Mouse (Mus musculus) activated CD4-positive, CD25-positive, alpha-beta regulatory T cell, adult 4 months (primary cell): ENCODE results near the gene Plod2. TPM values are rescaled to one million over a fixed set of nuclear protein-coding genes. Genes with fewer than 3 reads are reported as not detected.

ENCODE experiments used
- ATAC-seq: one replicate; pipeline ENCODE4 v1.8.0; 2017
- polyA plus RNA-seq, 2 experiments: library from polyadenylated mRNA; unstranded; fragments of 100-300 nt; shearing (Covaris generic); gene quantifications; one replicate each; pipeline ENCODE4 v1.2.1; 2017

Plod2 gene
- polyA plus RNA-seq, 2 experiments from 2014 or later = 2.5 to 2.8 TPM

GRCm38 (mm10) chr9:92601551-92601950, 59.5 kb downstream of the Plod2 start:
- no peak for ATAC-seq

GRCm38 (mm10) chr9:92603541-92603940, 61.5 kb downstream of the Plod2 start:
- no peak for ATAC-seq

- ATAC-seq = peak; percentile 46
Measured at GRCm38 (mm10) chr9:92610628-92611267, 68.7 kb downstream of the Plod2 start.

- ATAC-seq = no peak
Measured at GRCm38 (mm10) chr9:92612641-92613040, 70.6 kb downstream of the Plod2 start.

- no peak for ATAC-seq
Measured at GRCm38 (mm10) chr9:92613206-92613605, 71.2 kb downstream of the Plod2 start.

GRCm38 (mm10) chr9:92616418-92616817, 74.4 kb downstream of the Plod2 start:
- no peak for ATAC-seq

- ATAC-seq = no peak
Measured at GRCm38 (mm10) chr9:92617376-92617775, 75.4 kb downstream of the Plod2 start.

- ATAC-seq = no peak
Measured at GRCm38 (mm10) chr9:92620088-92620487, 78.1 kb downstream of the Plod2 start.

- ATAC-seq = no peak
Measured at GRCm38 (mm10) chr9:92621246-92621645, 79.2 kb downstream of the Plod2 start.

- no peak for ATAC-seq
Measured at GRCm38 (mm10) chr9:92621878-92622282, 79.9 kb downstream of the Plod2 start.

GRCm38 (mm10) chr9:92634792-92635191, 92.8 kb downstream of the Plod2 start:
- ATAC-seq = no peak

- ATAC-seq = no peak
Measured at GRCm38 (mm10) chr9:92639200-92639897, 97.3 kb downstream of the Plod2 start.

GRCm38 (mm10) chr9:92641717-92642116, 99.7 kb downstream of the Plod2 start:
- no peak for ATAC-seq

Other genes with a start within 250 kb of the Plod2 start
- not detected for gene 1700057G04Rik, start 232.8 kb upstream of the Plod2 start, polyA plus RNA-seq
- gene Plscr4, start 84.8 kb upstream of the Plod2 start, polyA plus RNA-seq = 1 to 10 TPM; 1.4 to 2.0 TPM